Mouse (Mus musculus) cortical plate, adult 2 months (tissue): ENCODE measurements at regions not wholly inside any gene's neighbourhood (a gene's known extent, or its start where the extent isn't known, plus 50 kb on each side); places are given as distances from the start of the nearest gene placed in this dataset.

ENCODE experiments used
- H3K27ac ChIP-seq: fragments of 200-500 bp; 2 replicates; pipeline ENCODE4 v1.5.1; 2012; ENCODE audit warnings: low read length, control low read depth, inconsistent platforms; ENCODE audit not compliant: insufficient read depth
- H3K4me1 ChIP-seq: fragments of 200-500 bp; 2 replicates; pipeline ENCODE4 v1.6.1; 2011; ENCODE audit warnings: low read length; ENCODE audit not compliant: control insufficient read depth, insufficient read depth
- H3K4me3 ChIP-seq: fragments of 200-500 bp; 2 replicates; pipeline ENCODE4 v1.5.1; 2011; ENCODE audit warnings: mild to moderate bottlenecking, low read length, control low read depth; ENCODE audit not compliant: insufficient read depth
- CTCF ChIP-seq: fragments of 200-500 bp; IDR thresholded peaks from 2 replicates; pipeline ENCODE4 v1.5.1; 2011; ENCODE audit warnings: mild to moderate bottlenecking, control low read depth, low read length; ENCODE audit not compliant: insufficient read depth; ENCODE audit errors: extremely low read depth
- POLR2A ChIP-seq: fragments of 200-500 bp; IDR thresholded peaks from 2 replicates; pipeline ENCODE4 v1.6.1; 2011; ENCODE audit warnings: mild to moderate bottlenecking, low read length, control low read depth; ENCODE audit not compliant: insufficient read depth; ENCODE audit errors: extremely low read depth

DNA sequence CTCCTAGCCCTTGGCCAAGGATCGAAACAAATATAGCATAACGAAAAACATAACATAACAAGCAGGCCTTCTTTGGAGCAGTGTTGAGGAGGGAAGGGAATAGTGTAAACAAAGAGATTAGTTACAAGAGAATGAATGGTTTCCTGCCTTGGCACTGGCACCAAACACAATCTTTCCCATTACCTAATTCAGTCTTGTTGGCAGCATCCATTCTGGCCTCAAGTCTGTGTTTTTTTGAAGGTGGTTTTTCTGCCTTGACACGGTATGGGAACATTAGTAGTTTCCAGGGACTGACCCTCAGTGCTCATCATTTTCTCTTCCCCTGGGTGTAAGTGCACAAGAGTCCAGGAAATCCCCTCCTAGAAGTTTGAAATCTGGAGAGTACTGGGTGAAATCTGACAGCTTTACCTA is 106.8 kb upstream of the Cdc42ep3 start:
- no peak overlapping the region for H3K27ac ChIP-seq
- no peaks in the 10 kb centered on the region for H3K4me1 ChIP-seq
- no peak overlapping the region for H3K4me3 ChIP-seq
- no peak for TF ChIP-seq POLR2A
- no peak for TF ChIP-seq CTCF

DNA sequence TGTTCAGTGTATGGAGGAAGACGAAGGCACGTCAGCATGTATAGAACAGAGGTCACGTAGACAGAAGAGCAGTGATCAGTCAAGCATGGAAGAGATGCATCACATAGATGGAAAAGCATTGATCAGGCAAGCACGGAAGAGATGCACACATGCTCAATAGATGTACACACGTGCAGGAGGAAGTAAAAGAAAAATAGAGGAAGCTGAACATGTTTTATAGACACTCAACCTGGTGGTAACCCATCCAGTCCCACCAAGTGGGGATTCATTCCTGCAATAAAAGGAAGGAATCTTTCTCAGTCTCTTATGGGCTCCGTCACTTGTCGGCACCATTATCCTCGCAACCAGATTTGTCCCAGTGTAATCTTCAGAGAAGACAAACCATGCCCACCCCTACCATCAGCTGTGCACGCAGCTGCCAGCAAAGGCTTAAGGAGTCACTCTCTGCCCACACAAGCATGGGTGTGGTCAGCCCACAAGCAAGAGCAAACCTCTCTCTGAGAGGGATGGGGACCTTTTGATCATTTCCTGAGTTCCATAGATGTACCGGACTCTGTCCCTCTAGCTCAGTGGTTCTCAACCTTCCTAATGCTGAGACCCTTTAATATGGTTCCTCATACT is 108.3 kb upstream of the Cdc42ep3 start:
- TF ChIP-seq CTCF (no peak), POLR2A (no peak)
- H3K27ac ChIP-seq, result no peak overlapping the region
- H3K4me1 ChIP-seq, result no peaks in the 10 kb centered on the region
- H3K4me3 ChIP-seq, result no peak overlapping the region

DNA sequence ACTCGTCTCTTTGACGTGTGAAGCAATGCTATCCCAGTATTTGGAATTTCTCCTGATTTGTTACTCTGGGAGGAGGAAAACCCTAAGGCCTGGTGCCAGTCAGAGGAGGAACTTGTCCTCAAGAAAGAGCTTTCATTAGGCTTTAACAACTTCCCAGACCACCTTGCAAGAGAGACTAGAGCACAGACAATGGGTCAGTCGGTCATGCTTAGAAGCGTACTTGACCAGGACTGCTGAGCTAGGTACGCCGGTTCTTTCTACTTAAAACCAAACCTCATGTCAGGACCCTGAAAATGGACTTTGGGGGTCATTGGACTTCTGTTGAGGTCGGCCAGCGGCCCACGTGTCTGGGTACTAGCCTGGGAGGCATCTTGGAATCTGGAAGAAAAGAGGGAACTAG is 110.8 kb upstream of the Cdc42ep3 start:
- TF ChIP-seq CTCF, result no peak
- TF ChIP-seq POLR2A, result no peak
- no peak overlapping the region for H3K27ac ChIP-seq
- H3K4me1 ChIP-seq, result no peaks in the 10 kb centered on the region
- H3K4me3 ChIP-seq, result no peak overlapping the region

GRCm38 (mm10) chr17:79471639-79472038 is 116.7 kb upstream of the Cdc42ep3 start:
- H3K4me1 ChIP-seq, result no peaks in the 10 kb centered on the region
- no peak overlapping the region for H3K4me3 ChIP-seq
- H3K27ac ChIP-seq, result no peak overlapping the region
- TF ChIP-seq CTCF (no peak), POLR2A (no peak)

DNA sequence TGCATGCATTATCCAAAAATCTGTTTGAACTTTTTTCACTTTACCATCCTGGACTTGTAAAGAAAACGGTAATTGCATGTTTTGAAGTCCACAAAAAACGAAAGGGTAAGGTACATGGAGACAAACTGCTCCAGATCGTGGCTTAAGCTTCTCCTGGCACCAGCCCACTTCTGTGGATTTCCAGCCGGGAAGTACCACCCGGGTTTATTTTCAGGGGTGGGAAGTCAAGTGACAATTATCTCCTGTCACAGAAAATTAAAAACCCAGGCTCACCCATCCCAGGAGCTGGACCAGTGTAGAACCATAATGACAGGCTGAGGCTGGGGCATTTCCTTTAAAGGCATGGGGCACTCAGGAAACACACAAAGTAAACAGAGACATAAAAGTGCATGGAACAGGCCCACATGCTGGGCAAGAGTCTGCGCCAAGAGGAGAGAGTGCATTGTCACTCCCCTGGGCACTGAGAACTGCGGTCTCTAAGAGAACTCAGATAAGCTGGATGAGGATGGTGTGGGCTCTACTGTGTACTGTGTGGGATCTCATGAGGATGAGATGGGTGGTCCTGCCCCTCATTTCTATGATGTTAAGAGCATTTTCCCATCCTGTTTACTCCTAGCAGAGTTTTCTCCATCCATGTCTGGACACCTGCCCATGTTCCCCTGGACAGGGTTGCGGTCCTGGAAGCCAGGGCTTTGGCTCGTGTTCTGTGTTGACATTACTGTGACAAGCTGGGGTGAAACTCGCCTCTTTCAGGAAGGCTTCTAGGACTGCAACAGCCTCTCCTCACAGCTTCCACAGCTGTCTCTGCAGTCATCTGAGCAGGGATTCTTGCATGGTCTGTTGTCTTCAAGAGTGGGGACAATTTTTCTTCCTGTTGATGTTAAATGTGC is 117.5 kb upstream of the Cdc42ep3 start:
- no peak overlapping the region for H3K4me3 ChIP-seq
- no peaks in the 10 kb centered on the region for H3K4me1 ChIP-seq
- TF ChIP-seq CTCF (no peak), POLR2A (no peak)
- H3K27ac ChIP-seq, result no peak overlapping the region

- no peak for TF ChIP-seq CTCF
- no peak for TF ChIP-seq POLR2A
These were observed 121.8 kb upstream of the Cdc42ep3 start for GRCm38 (mm10) chr17:79476671-79477070.

GRCm38 (mm10) chr17:79481112-79481738 is 126.3 kb upstream of the Cdc42ep3 start:
- H3K4me1 ChIP-seq, result no peaks in the 10 kb centered on the region
- TF ChIP-seq POLR2A, result no peak
- no peak for TF ChIP-seq CTCF
- H3K4me3 ChIP-seq, result no peak overlapping the region
- no peak overlapping the region for H3K27ac ChIP-seq

More at GRCm38 (mm10) chr17:79476671-79477070, 121.8 kb upstream of the Cdc42ep3 start:
- Histone ChIP-seq H3K27ac (no peak overlapping the region), H3K4me1 (no peaks in the 10 kb centered on the region), H3K4me3 (no peak overlapping the region)

DNA sequence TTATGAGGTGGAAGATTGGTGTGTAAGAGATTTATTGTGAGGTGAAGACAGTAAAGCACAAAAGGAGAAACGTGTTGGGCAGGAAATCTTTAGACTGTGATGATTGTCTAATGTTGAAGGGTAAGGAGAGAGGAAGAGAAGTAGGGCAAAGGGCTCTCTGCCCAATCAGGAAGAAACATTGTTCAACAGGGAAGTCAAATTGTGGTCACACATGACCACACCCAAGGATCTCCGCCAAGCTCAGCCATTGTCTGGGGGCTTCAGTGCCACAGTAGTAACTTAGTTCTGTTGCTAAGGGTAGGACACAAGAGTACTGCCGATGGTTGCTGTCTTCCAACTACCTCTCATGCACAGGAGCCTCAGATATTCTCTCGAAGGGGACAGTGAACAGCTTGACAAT is 127.0 kb upstream of the Cdc42ep3 start:
- Histone ChIP-seq H3K4me1 (no peaks in the 10 kb centered on the region), H3K27ac (no peak overlapping the region), H3K4me3 (no peak overlapping the region)
- no peak for TF ChIP-seq CTCF
- TF ChIP-seq POLR2A, result no peak

DNA sequence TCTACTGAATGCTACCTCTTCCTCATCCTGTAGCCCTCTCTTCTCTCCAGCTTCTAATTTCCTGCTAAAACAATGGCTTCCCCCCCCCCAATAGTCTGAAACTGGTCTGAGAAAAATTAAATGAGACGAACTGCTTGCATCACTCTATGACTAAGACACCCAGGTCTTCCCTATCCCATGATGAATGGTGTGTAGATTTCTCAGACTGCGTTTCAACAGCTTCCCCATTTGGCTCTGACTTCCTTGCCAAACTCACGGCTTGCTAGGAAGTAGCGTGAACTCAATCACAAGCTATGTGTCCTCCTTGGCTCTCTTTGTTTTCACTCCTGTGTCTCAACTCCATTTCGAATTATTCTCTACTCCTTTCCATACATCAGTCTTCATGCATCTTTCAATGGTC is 126.4 kb upstream of the Rmdn2 start:
- TF ChIP-seq POLR2A (no peak), CTCF (no peak)
- Histone ChIP-seq H3K4me3 (no peak overlapping the region), H3K4me1 (no peaks in the 10 kb centered on the region), H3K27ac (no peak overlapping the region)
